Mouse (Mus musculus) cerebellum, adult 2 months (tissue): ENCODE data around the gene Rad18. TPM values are rescaled to one million over a fixed set of nuclear protein-coding genes. Genes with fewer than 3 reads are reported as not detected.
A peak's percentile ranks its signal among the peaks of the same experiment; 100 is the strongest.

ENCODE experiments used
- DNase-seq, 2 experiments: peaks; one replicate each; pipeline ENCODE4 v3.0.0; 2021
- H3K27ac ChIP-seq: fragments of 200-500 bp; 2 replicates; pipeline ENCODE4 v1.5.1; 2012; ENCODE audit warnings: low read length, control low read depth, inconsistent platforms; ENCODE audit not compliant: insufficient read depth
- H3K27me3 ChIP-seq: fragments of 200-500 bp; 2 replicates; pipeline ENCODE4 v1.6.1; 2012; ENCODE audit warnings: inconsistent platforms, mild to moderate bottlenecking, low read length, moderate library complexity; ENCODE audit not compliant: control insufficient read depth, insufficient read depth
- H3K4me1 ChIP-seq: fragments of 200-500 bp; 2 replicates; pipeline ENCODE4 v1.6.1; 2011; ENCODE audit warnings: low read length; ENCODE audit not compliant: control insufficient read depth, insufficient read depth
- H3K4me3 ChIP-seq: fragments of 200-500 bp; replicated peaks from 2 replicates; pipeline ENCODE3; 2011; ENCODE audit warnings: mild to moderate bottlenecking, low read depth, low read length, control low read depth; ENCODE audit not compliant: insufficient read depth
- CTCF ChIP-seq: fragments of 200-500 bp; IDR thresholded peaks from 2 replicates; pipeline ENCODE4 v1.5.1; 2011; ENCODE audit warnings: low read depth, mild to moderate bottlenecking, control low read depth, low read length, moderate library complexity, borderline replicate concordance; ENCODE audit not compliant: insufficient read depth
- POLR2A ChIP-seq: fragments of 200-500 bp; IDR thresholded peaks from 2 replicates; pipeline ENCODE4 v1.6.1; 2011; ENCODE audit warnings: low read length, control low read depth, borderline replicate concordance; ENCODE audit not compliant: insufficient read depth
- WGBS: fragments of 180-500 bp; shearing (Covaris S2); methylation state at CpG from one replicate; pipeline ENCODE4 v1.1.7; 2018; 5-methylcytosine and 5-hydroxymethylcytosine counted together
- polyA plus RNA-seq: library from polyadenylated mRNA; depleted of rRNA; stranded (reverse); fragments of >200 nt; gene quantifications from 2 replicates; pipeline ENCODE4 v1.2.3, GENCODE M21; 2012; rRNA removed

Rad18 gene
- 3.2 and 3.3 TPM in 2 replicates for polyA plus RNA-seq

- WGBS: under 1% methylated on average over 77 of the region's 77 CpGs
- H3K27me3 ChIP-seq: no peaks in the 10 kb centered on the region
- peak; percentile 84 to 85 for DNase-seq
- H3K4me1 ChIP-seq: no peaks in the 10 kb centered on the region; the same call in 1 of the 2 replicates
- no peak within 1 kb of the TSS for H3K27ac ChIP-seq
- TF ChIP-seq POLR2A (peak; percentile 39; the same call in 1 of the 2 replicates), CTCF (no peak)
- H3K4me3 ChIP-seq: peak within 1 kb of the TSS; percentile 64
Observed at GRCm38 (mm10) chr6:112696056-112696950, at the start of gene Rad18. Rad18 (minus strand) TSS chr6:112696686.

- 80% methylated on average over 2 of the region's 2 CpGs for WGBS
- Histone ChIP-seq H3K27ac (no peak overlapping the region), H3K4me1 (no peaks in the 10 kb centered on the region; the same call in 1 of the 2 replicates), H3K27me3 (no peaks in the 10 kb centered on the region), H3K4me3 (no peak overlapping the region)
- DNase-seq: peak in 1 of 2 experiments; percentile 32
- peak; percentile 34; the same call in 1 of the 2 replicates for TF ChIP-seq CTCF
- TF ChIP-seq POLR2A: no peak
Observed at GRCm38 (mm10) chr6:112742297-112742696, 45.8 kb upstream of the Rad18 start.

GRCm38 (mm10) chr6:112741766-112742165 is 45.3 kb upstream of the Rad18 start:
- TF ChIP-seq POLR2A (no peak), CTCF (no peak)
- Histone ChIP-seq H3K4me3 (no peak overlapping the region), H3K27ac (no peak overlapping the region), H3K27me3 (no peaks in the 10 kb centered on the region), H3K4me1 (peaks cover 3% of the 10 kb centered on the region; the same call in 1 of the 2 replicates)
- 89% methylated on average over 5 of the region's 5 CpGs for WGBS
- no peak for DNase-seq

GRCm38 (mm10) chr6:112739635-112740034 is 43.1 kb upstream of the Rad18 start:
- H3K4me3 ChIP-seq: no peak overlapping the region
- TF ChIP-seq POLR2A (no peak), CTCF (no peak)
- peaks cover 5% of the 10 kb centered on the region; the same call in 1 of the 2 replicates for H3K4me1 ChIP-seq
- no peak overlapping the region for H3K27ac ChIP-seq
- 86% methylated on average over 3 of the region's 3 CpGs for WGBS
- DNase-seq: no peak
- no peaks in the 10 kb centered on the region for H3K27me3 ChIP-seq

GRCm38 (mm10) chr6:112738924-112739323 is 42.4 kb upstream of the Rad18 start:
- DNase-seq: no peak
- 64% methylated on average over 6 of the region's 6 CpGs for whole genome bisulfite sequencing
- H3K27ac ChIP-seq: no peak overlapping the region

GRCm38 (mm10) chr6:112736471-112736870 is 40.0 kb upstream of the Rad18 start:
- DNase-seq: no peak
- no peak overlapping the region for H3K4me3 ChIP-seq
- no peaks in the 10 kb centered on the region for H3K27me3 ChIP-seq
- peaks cover 5% of the 10 kb centered on the region; the same call in 1 of the 2 replicates for H3K4me1 ChIP-seq
- 49% methylated on average over 3 of the region's 3 CpGs for WGBS
- no peak overlapping the region for H3K27ac ChIP-seq
- TF ChIP-seq POLR2A: no peak
- no peak for TF ChIP-seq CTCF

More at GRCm38 (mm10) chr6:112738924-112739323, 42.4 kb upstream of the Rad18 start:
- peaks cover 5% of the 10 kb centered on the region; the same call in 1 of the 2 replicates for H3K4me1 ChIP-seq
- no peak overlapping the region for H3K4me3 ChIP-seq
- TF ChIP-seq POLR2A (no peak), CTCF (no peak)
- H3K27me3 ChIP-seq: no peaks in the 10 kb centered on the region

- Histone ChIP-seq H3K27ac (no peak overlapping the region), H3K27me3 (no peaks in the 10 kb centered on the region), H3K4me1 (peaks cover 5% of the 10 kb centered on the region; the same call in 1 of the 2 replicates), H3K4me3 (no peak overlapping the region)
- 78% methylated on average over 2 of the region's 2 CpGs for WGBS
- no peak for TF ChIP-seq CTCF
- TF ChIP-seq POLR2A: no peak
- DNase-seq: no peak
Observed at GRCm38 (mm10) chr6:112735054-112735453, 38.6 kb upstream of the Rad18 start.

- Histone ChIP-seq H3K27ac (no peak overlapping the region), H3K4me3 (no peak overlapping the region), H3K4me1 (peaks cover 5% of the 10 kb centered on the region; the same call in 1 of the 2 replicates), H3K27me3 (no peaks in the 10 kb centered on the region)
- no peak for TF ChIP-seq CTCF
- no peak for TF ChIP-seq POLR2A
- no peak for DNase-seq
- WGBS: 45% methylated on average over 5 of the region's 5 CpGs
Observed at GRCm38 (mm10) chr6:112733942-112734341, 37.5 kb upstream of the Rad18 start.
